Mouse (Mus musculus) kidney, postnatal 0 days (tissue): ENCODE data around the gene Sdf2. TPM values are rescaled to one million over a fixed set of nuclear protein-coding genes. Genes with fewer than 3 reads are reported as not detected.

Experiments
- ATAC-seq: fragments of 200-750 bp; cut with Nextera tagmentation; replicated peaks from 2 replicates; pipeline ENCODE4 v1.8.0; 2017; ENCODE audit warnings: low read depth, moderate number of reproducible peaks, moderate TSS enrichment, moderate library complexity; ENCODE audit not compliant: low FRiP score
- DNase-seq: peaks from one replicate; pipeline ENCODE4 v3.0.0-alpha.2; 2016; ENCODE audit warnings: low spot score
- H3K27ac ChIP-seq: fragments of 300-500 bp; sonication (generic); 2 replicates; pipeline ENCODE4 v1.5.1; 2014; ENCODE audit warnings: mild to moderate bottlenecking
- H3K27me3 ChIP-seq: fragments of 300-500 bp; sonication (generic); 2 replicates; pipeline ENCODE4 v1.6.1; 2014; ENCODE audit warnings: low read length, mixed read lengths; ENCODE audit not compliant: insufficient read depth
- H3K36me3 ChIP-seq: fragments of 300-500 bp; sonication (generic); 2 replicates; pipeline ENCODE4 v1.6.1; 2014; ENCODE audit warnings: low read length, mixed read lengths; ENCODE audit not compliant: insufficient read depth
- H3K4me1 ChIP-seq: fragments of 300-500 bp; sonication (generic); replicated peaks from 2 replicates; pipeline ENCODE4 v1.6.1; 2014; ENCODE audit warnings: antibody characterized with exemption, low read length, mixed read lengths; ENCODE audit not compliant: insufficient read depth
- H3K4me2 ChIP-seq: fragments of 300-500 bp; sonication (generic); 2 replicates; pipeline ENCODE4 v1.6.1; 2014; ENCODE audit warnings: mild to moderate bottlenecking, low read length, moderate library complexity, mixed read lengths
- H3K4me3 ChIP-seq: fragments of 300-500 bp; sonication (generic); replicated peaks from 2 replicates; pipeline ENCODE4 v1.5.1; 2014; ENCODE audit warnings: low read depth, low read length
- H3K9ac ChIP-seq: fragments of 300-500 bp; sonication (generic); 2 replicates; pipeline ENCODE4 v1.6.1; 2014; ENCODE audit warnings: low read depth, low read length
- H3K9me3 ChIP-seq: fragments of 300-500 bp; sonication (generic); replicated peaks from 2 replicates; pipeline ENCODE4 v1.6.1; 2016; ENCODE audit warnings: low read length, inconsistent platforms, mixed read lengths
- CTCF ChIP-seq: IDR thresholded peaks from 2 replicates; pipeline ENCODE4 v1.5.1; 2016; ENCODE audit warnings: antibody characterized with exemption, low read depth, mild to moderate bottlenecking, moderate library complexity
- WGBS: fragments of 180-500 bp; shearing (Covaris S2); extraction: QIAGEN DNeasy Blood & Tissue Kit; methylation state at CpG from one replicate; pipeline ENCODE4 v1.1.7; 2014; 5-methylcytosine and 5-hydroxymethylcytosine counted together
- polyA plus RNA-seq: library from polyadenylated mRNA; unstranded; fragments of >200 nt; fragmentation: Nextera tagmentation; extraction: Ambion mirVana; gene quantifications from 2 replicates; pipeline ENCODE4 v1.2.1, GENCODE M21; 2015

Sdf2 gene
- polyA plus RNA-seq, 1 experiment from 2014 or later: 106 TPM

DNA sequence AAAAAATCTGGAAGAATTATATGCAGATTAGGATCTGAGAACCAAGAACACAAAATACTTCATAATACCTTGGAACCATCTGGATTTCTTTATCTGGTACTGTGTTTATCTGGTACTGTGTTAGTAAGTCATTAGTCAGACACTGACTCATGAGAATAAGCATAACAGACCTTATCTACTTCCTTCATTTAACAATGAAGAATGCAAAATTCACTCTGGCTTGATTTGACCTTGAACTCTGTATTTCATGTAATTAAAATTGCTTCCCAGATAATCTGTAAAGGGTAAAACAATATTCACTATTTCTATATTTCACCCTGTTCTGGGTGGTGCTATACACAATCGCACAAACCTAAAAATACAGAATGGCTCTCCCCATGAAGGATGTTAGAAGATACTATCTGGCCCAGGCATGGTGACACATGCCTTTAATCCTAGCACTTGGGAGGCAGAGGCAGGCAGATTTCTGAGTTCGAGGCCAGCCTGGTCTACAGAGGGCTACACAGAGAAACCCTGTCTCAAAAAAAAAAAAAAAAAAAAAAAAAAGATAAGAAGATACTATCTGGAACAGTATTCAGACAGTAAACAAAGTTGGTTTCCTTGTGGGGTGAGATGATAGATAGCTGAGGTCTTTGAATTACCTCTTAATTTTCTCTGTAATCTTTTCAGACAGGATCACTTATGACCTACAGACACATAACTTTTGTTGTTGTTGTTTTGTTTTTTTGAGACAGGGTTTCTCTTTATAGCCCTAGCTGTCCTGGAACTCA, 15.1 kb downstream of the Sdf2 start:
- Histone ChIP-seq H3K27me3 (no peaks in the 10 kb centered on the region), H3K4me2 (peak overlapping the region; percentile 83), H3K36me3 (peaks cover 20% of the 10 kb centered on the region), H3K27ac (no peak overlapping the region), H3K4me3 (peak overlapping the region; percentile 85; the same call in 1 of the 2 replicates), H3K9ac (no peak overlapping the region), H3K9me3 (no peaks in the 10 kb centered on the region), H3K4me1 (peaks cover 5% of the 10 kb centered on the region; the same call in 1 of the 2 replicates)
- TF ChIP-seq CTCF: no peak
- WGBS: 91% methylated on average over 2 of the region's 2 CpGs
- ATAC-seq: no peak
- DNase-seq: no peak

DNA sequence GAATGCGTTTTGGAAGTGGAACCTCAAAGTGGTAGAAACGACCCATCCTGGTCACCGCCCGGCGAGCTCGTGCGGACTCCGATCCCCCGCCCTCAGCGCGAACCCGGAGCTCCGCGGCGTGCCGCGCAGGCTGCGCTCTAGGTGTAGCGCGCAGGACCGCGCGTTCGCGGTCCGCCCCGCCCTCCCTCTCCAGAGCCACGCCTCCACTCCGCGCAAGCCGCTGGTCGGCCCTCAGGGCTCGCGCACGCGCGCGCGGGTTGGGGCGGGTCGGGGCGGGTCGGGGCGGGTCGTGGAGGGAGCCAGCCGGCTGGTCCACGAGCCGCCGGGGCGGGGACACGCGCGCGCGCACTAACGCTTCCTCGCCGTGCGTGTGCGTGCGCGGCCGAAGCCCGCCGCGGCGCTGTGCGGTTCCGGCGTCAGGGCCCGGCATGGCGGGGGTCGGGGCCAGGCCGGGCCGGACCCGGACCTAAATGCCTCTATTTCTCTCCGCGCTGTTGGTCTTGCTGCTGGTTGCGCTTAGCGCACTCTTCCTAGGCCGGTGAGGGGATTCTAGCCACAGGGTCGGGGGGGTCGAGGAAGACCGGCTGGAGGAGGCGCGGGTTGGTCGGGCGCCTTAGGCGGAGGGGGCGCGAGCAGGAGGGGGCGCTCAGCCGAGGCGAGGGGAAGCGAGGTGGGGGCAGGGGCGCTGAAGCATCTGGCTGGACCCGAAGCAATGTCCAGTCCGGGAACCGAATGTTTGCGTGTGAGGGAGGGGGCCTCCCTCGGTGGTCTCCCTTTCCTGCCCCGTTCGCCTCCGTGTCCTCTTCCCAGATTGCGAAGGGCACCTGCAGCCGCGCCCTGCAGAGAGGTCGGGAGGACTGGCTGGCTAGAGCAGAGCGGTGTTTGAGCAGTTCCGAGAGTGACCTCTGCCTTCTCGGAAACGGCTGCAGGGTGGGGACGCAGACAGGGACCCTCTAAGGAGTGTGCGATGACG, 16.1 kb downstream of the Sdf2 start, which contains the start of gene 2610507B11Rik:
Gene 2610507B11Rik (plus strand): TSS at position 373 of the 973 bp plus-strand sequence.
- Histone ChIP-seq H3K36me3 (peaks cover 29% of the 10 kb centered on the region), H3K27me3 (no peaks in the 10 kb centered on the region), H3K9me3 (no peaks in the 10 kb centered on the region), H3K4me1 (peaks cover 5% of the 10 kb centered on the region; the same call in 1 of the 2 replicates), H3K9ac (peak within 1 kb of the TSS; percentile 81), H3K4me2 (peak within 1 kb of the TSS; percentile 83), H3K27ac (peak within 1 kb of the TSS; percentile 90), H3K4me3 (peak within 1 kb of the TSS; percentile 85)
- under 1% methylated on average over 86 of the region's 115 CpGs for WGBS
- peak; percentile 95 for ATAC-seq
- DNase-seq: peak; percentile 94
- TF ChIP-seq CTCF: no peak; the same call in 1 of the 2 replicates

- H3K9ac ChIP-seq: peak overlapping the region; percentile 81; the same call in 1 of the 2 replicates
- no peaks in the 10 kb centered on the region for H3K9me3 ChIP-seq
- peak overlapping the region; percentile 83 for H3K4me2 ChIP-seq
- H3K27ac ChIP-seq: peak overlapping the region; percentile 90
- peak overlapping the region; percentile 85 for H3K4me3 ChIP-seq
- ATAC-seq: no peak
- H3K36me3 ChIP-seq: peaks cover 34% of the 10 kb centered on the region
- 2% methylated on average over 8 of the region's 8 CpGs for WGBS
- peak; percentile 78 for TF ChIP-seq CTCF
- peaks cover 5% of the 10 kb centered on the region; the same call in 1 of the 2 replicates for H3K4me1 ChIP-seq
- no peaks in the 10 kb centered on the region for H3K27me3 ChIP-seq
- peak; percentile 94 for DNase-seq
Measured at GRCm38 (mm10) chr11:78262550-78262949, 17.0 kb downstream of the Sdf2 start.

DNA sequence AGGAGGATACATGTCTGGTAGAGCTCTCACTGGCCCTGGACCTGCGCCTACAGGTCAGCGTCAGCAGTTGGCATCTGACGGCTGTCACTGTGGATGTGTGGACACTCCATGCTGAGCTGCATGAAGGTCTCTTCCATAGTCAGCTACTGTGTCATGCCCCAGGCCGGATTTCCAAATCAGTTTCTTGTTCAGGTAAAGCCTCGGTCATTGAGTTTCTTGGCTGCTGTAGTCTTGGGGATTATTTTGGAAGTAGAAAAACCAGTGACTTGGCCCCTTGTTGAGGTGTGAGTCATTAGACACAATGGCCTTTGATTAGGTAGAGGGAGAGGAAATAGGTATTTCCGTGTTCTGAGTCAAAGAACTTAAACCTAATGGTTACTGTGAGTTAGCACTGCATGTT, 20.0 kb downstream of the Sdf2 start:
- peaks cover 5% of the 10 kb centered on the region; the same call in 1 of the 2 replicates for H3K4me1 ChIP-seq
- H3K4me2 ChIP-seq: no peak overlapping the region
- peaks cover 58% of the 10 kb centered on the region for H3K36me3 ChIP-seq
- no peak overlapping the region for H3K4me3 ChIP-seq
- H3K9me3 ChIP-seq: no peaks in the 10 kb centered on the region
- 95% methylated on average over 6 of the region's 6 CpGs for WGBS
- H3K27ac ChIP-seq: no peak overlapping the region
- H3K9ac ChIP-seq: no peak overlapping the region
- no peak for TF ChIP-seq CTCF
- no peak for DNase-seq
- H3K27me3 ChIP-seq: no peaks in the 10 kb centered on the region
- ATAC-seq: no peak

- DNase-seq (no peak), ATAC-seq (no peak)
- WGBS: 90% methylated on average over 13 of the region's 13 CpGs
- H3K9ac ChIP-seq: no peak overlapping the region
- no peaks in the 10 kb centered on the region for H3K9me3 ChIP-seq
- no peak overlapping the region for H3K4me3 ChIP-seq
- no peaks in the 10 kb centered on the region for H3K27me3 ChIP-seq
- no peak overlapping the region for H3K27ac ChIP-seq
- H3K36me3 ChIP-seq: peaks cover 74% of the 10 kb centered on the region
- H3K4me2 ChIP-seq: no peak overlapping the region
- no peak for TF ChIP-seq CTCF
- H3K4me1 ChIP-seq: no peaks in the 10 kb centered on the region
Measured at GRCm38 (mm10) chr11:78271986-78272385, 26.4 kb downstream of the Sdf2 start.

DNA sequence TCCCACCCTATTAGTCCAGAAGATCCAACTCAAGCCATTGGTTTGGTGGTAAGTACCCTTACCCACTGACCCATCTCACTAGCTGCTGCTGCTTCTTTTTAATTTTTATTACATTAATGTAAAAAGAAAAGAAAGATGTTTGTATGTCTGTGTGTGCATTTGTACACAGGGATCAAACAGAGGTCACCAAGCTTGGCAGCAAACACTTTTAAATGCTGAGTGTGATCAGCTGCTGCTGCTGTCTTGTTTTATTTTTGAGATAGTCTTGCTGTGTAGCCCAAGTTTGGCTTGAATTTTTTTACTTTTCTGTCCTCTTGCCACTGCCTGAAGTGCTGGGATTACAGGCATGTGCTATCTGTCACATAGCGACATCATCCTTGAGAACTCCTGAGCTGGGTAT, 30.1 kb downstream of the Sdf2 start:
- no peak overlapping the region for H3K4me3 ChIP-seq
- no peak overlapping the region for H3K9ac ChIP-seq
- no peak for TF ChIP-seq CTCF
- no peaks in the 10 kb centered on the region for H3K4me1 ChIP-seq
- no peaks in the 10 kb centered on the region for H3K27me3 ChIP-seq
- WGBS: 96% methylated on average over 1 of the region's 1 CpGs
- ATAC-seq: no peak
- DNase-seq: peak; percentile 50
- H3K9me3 ChIP-seq: no peaks in the 10 kb centered on the region
- no peak overlapping the region for H3K4me2 ChIP-seq
- peaks cover 82% of the 10 kb centered on the region for H3K36me3 ChIP-seq
- H3K27ac ChIP-seq: no peak overlapping the region
